Mouse (Mus musculus) large intestine, adult 2 months (tissue): Measurements from ENCODE around the gene Enoph1. TPM values are rescaled to one million over a fixed set of nuclear protein-coding genes. Genes with fewer than 3 reads are reported as not detected.
A peak's percentile ranks its signal among the peaks of the same experiment; 100 is the strongest.

ENCODE experiments used
- DNase-seq: peaks from one replicate; pipeline ENCODE4 v3.0.0-alpha.2; 2012; ENCODE audit warnings: low read depth, low spot score
- WGBS: fragments of 180-500 bp; shearing (Covaris S2); methylation state at CpG from one replicate; pipeline ENCODE4 v1.1.7; 2018; 5-methylcytosine and 5-hydroxymethylcytosine counted together
- polyA plus RNA-seq: library from polyadenylated mRNA; depleted of rRNA; stranded (reverse); fragments of >200 nt; gene quantifications from 2 replicates; pipeline ENCODE4 v1.2.3, GENCODE M21; 2012; rRNA removed

Enoph1 gene
- polyA plus RNA-seq = 36.2 and 36.6 TPM in 2 replicates

DNA sequence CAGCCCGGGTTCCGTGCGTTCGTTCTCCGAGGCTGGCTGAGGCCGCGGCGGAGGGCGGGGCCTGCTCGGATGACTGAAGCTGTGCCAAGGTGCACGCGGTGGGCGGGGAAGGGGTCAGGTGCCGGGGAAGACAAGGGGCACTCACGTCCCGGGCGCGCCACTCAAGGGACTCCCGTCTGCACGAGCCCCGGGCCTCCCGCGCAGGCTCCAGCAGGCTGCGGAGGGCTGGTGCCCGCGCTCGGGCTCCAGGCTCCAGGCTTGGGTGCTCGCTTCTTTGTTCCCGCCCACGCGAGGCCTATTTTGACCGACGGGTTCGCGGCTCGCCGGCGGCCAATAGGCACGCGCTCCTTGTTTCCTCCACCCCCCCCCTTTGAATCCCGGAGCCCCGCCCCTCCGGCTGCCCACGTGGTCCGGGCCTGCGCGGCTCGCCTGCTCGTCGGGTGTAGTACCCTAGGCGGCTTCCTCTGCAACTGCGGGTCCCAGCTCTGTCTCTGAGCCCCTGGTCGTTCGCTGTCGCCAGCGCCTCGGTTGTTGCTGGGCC lies at the start of gene Enoph1, which contains the start of gene Hnrnpdl:
Gene Enoph1 (plus strand): TSS at position 384 of the 541 bp plus-strand sequence.
Gene Hnrnpdl (minus strand): TSS at position 63 of the 541 bp plus-strand sequence.
- 0% methylated on average over 57 of the region's 57 CpGs for WGBS

DNA sequence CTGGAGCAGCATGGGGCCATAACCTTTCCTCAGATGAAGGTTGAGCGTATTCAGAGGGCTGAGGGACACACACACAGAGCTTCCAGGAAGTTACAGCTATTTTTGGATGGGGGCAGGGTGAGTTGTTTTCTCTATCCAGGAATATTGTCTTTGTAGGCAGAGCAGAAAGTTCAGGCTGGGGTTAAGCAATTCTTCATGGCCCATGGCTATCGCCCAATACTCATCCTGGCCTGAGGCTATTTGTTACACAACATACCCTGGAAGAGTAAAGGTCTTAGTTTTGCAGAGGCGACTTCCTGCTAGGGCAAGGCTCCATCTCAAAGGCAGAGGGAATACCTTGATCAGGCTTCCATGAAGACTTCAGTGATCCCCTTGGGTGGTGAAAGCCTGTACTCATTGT lies 45.6 kb upstream of the Enoph1 start:
- 44% methylated on average over 3 of the region's 3 CpGs for WGBS
- DNase-seq = no peak

More for the DNA sequence above, at the start of gene Enoph1, which contains the start of gene Hnrnpdl:
- DNase-seq = peak; percentile 64

DNA sequence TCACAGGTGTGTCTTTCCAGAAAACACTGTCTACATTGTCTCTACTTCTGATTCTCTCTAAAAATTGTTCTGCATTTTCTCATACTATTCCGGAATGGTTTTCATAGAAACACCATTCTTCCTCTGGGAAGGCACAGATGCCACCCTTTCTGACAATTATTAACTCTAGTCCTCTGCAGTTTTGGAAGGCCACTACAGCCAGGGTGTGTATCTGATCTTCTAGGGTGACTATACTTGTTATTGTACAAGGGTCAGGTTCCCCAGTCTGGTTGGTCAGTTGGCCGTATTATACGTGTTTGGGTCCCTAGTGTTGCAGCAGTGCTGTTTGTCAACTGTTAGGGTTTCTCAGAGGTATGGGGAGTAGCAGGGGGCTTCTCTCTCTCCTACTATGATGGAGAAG lies 45.1 kb upstream of the Enoph1 start:
- DNase-seq = no peak
- WGBS = 50% methylated on average over 3 of the region's 3 CpGs

DNA sequence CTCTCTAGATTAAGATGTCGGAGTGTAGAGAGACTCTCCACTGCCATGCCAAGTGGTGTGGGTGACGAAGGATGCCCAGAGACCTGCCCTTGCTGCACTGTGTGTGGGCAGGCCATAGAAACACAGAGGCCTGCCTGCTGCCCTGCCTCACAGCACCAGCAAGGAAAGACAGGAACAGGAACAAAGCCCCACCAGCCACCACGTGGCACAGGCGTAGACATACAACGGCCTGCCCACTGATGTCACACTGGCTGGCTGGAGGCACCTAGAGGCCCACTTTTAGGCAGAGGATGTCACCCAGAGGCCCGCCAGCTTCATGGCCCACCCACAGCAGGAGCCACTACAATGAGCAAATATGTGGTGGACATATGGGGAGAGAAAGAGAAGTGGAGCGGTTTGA lies 39.7 kb upstream of the Enoph1 start:
- DNase-seq = no peak
- WGBS = 78% methylated on average over 7 of the region's 7 CpGs

DNA sequence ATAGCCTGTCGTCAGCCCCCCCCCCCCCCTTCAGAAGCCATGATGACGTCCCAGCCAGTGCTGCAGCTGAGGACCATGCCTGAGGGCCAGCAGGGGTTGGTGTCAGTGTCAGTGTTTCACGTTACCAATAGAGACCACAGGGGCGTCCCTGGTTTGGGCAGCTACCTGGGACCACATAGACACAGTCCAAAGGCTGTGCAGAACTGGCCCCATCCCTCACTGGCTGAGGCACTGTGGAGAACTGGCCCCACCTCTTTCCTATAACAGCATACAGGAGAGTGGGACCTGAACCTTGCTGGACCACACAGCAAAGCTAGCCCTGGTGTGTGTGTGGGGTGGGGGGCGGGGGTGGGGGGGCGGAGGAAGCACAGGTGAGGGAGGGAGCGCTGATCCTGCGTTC lies 39.3 kb upstream of the Enoph1 start:
- DNase-seq = no peak
- 75% methylated on average over 8 of the region's 8 CpGs for whole genome bisulfite sequencing

DNA sequence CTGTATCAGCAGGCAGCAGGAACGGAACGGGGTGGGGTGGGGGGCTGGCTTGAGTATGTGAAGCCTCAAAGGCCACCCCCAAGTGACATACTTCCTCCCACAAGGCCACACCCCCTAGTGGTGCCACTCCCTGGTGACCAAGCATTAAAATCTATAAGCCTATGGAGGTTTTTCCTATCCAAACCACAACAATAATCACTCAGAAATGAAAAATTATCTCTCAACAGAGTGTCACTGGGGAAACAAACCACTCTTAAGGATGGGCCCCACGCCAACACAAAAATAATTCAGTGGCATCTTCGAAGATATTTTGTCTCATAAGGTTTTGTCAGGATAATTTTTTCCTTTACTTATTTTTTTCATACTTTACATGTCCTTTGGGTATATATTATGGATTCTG lies 35.9 kb upstream of the Enoph1 start:
- WGBS = 85% methylated on average over 4 of the region's 4 CpGs

DNA sequence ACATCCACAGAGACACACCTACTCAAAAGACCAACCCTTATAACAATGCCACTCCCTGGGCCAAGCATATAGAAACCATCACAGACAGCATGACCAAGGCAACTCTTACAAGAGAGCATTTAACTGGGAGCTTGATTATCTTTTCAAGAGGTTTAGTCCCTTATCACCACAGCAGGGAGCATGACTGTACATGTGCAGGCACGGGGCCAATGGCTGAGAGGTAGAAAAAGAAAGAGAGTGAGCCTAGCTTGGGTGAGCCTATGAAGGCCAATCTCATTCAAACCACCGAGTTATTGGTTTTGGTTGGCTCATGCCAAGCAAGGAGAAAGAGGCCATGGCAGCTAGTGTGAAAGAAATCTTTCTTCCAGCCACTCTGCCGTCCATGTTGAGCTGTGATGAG lies 34.4 kb upstream of the Enoph1 start:
- 36% methylated on average over 3 of the region's 3 CpGs for WGBS
- DNase-seq = peak; percentile 54

More for the DNA sequence above, 35.9 kb upstream of the Enoph1 start:
- no peak for DNase-seq

DNA sequence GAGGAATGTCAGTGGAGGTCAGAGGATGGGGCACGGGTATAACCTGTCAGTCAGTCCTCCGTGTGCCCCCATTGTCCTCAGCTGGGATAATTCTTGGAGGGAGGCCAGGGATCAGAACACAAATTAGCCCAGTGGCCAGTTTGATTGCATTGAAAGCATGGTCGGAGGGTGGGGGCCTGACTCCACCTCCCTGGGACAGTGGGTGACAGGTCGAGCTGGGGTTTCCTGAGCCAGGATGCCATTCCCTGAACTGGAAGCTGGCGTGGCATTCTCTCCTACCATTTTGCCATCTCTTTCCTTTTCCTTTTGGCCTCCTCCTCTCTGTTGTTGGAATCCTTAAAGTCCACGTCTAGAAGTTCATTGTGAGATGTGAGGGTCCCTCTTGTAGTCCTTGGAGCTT lies 33.9 kb upstream of the Enoph1 start:
- WGBS = 26% methylated on average over 6 of the region's 6 CpGs
- no peak for DNase-seq

DNA sequence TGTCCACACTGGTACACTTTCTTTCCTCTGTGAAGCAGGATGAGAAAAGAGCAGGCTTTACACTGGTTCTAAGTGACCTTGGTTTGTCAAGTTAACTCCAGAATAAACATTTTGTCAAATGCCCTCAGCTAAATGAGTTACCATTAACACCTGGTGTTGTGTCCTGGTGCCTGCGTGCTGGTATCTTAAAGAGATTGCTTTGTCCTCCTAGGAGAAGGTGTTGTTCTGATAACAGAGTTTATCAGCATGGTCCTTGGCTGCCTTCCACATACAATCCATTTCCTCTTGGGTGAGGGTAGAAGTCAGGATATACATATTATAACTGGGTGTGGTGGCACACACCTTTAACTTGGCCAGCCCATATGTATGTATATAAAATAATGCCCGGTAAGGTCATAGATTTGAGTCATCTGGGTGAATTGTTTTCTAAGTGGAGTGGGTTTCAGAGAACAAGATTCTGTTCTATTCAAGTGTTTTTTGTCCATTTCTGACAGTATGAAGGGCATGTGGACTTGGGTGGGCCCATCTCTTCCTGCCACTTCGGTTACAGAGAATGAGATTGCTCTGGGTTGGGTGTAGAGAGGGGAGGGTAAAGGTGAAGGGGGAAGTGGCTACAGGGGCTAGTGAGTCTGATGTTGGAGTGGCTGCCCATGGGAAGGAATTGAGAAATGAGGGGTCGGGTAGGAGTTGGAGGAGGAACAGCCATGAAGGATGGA lies 33.3 kb upstream of the Enoph1 start:
- peak; percentile 97 for DNase-seq
- 33% methylated on average over 4 of the region's 4 CpGs for WGBS

DNA sequence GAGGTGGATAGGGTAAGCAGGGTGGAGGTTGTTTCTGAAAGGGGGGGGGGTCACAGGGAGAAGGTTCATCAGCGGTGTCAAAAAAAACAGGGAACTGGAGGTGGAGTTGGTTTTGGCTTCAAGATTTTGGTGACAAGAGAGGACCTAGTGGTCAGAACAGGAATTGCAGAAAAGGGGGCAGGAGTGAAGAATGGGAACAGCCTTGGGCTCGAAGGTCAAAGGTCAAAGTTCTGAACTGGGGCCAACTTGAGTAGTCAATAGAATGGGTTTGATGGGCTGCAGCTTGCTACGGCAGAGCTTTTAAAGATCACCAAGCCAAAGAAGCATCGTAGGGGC lies 32.8 kb upstream of the Enoph1 start:
- WGBS = 67% methylated on average over 4 of the region's 4 CpGs
- no peak for DNase-seq

DNA sequence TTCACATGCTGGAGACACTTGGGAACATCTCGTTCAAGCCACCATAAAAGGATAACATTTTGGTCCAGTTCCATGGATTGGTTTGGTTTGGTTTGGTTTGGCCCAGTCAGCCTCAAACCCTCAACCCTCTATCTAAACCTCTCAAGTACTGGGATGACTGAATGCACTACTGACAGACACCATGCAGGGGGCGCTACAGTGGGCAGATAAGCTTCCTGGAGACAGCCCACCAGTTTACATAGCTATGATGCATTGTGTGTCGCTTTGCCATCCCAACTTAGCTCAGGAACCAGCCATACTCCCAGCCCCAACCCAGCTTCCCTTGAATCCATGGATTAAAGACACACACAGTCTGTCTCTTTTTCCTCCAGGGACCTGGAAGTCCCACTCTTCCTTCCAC lies 31.3 kb upstream of the Enoph1 start:
- 65% methylated on average over 3 of the region's 3 CpGs for WGBS
- no peak for DNase-seq

DNA sequence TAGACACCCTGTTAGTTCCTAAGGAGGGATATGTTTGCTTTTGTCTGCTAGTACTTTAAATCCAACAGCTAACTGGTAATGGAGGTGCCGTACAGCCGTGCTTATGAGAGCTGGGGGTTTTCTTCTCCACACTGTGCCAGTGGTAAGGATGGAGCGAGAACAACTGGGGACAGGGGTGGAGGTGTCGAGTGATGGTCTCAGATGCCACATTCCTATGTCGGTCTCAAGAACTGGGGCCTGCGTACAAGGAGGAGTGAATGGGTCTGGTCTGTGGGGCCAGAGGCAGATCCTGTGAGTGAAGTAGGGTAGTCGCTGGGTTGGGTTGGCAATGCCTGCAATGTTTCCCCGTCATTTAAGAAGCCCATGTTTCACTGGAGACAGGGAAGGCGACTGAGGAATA lies 27.2 kb upstream of the Enoph1 start:
- no peak for DNase-seq
- 94% methylated on average over 9 of the region's 9 CpGs for WGBS

DNA sequence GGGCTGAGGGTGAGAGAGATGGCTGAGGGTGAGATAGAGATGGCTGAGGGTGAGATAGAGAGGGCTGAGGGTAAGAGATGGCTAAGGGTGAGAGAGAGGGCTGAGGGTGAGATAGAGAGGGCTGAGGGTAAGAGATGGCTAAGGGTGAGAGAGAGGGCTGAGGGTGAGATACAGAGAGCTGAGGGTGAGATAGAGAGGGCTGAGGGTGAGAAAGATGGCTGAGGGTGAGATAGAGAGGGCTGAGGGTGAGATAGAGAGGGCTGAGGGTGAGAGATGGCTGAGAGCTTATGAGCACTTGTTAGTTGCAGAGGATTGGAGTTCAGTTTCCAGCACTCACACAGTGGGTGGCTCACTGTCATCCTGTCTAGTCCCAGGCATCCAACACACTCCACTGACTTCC lies 19.7 kb upstream of the Enoph1 start:
- no peak for DNase-seq

DNA sequence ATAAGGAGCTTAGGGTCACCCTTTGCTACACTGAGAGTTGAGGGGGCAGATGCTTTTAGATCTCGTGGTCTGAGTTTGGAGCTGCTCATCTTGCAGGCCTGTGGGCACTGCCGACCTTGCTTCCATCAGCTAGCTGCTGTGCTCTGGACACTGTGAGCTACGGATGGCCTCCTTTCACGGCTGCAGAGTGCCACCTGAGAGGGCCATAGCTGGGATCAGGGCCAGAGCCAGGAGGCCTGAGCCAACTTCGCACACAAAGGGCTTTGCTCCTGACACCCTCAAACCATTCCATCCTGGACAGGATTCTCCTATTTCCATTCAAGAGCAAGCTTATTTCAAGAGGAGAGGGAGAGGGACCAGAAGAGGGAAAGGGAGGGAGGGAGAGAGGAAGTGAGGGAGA lies 15.4 kb upstream of the Enoph1 start:
- DNase-seq = no peak
- WGBS = 83% methylated on average over 5 of the region's 5 CpGs

DNA sequence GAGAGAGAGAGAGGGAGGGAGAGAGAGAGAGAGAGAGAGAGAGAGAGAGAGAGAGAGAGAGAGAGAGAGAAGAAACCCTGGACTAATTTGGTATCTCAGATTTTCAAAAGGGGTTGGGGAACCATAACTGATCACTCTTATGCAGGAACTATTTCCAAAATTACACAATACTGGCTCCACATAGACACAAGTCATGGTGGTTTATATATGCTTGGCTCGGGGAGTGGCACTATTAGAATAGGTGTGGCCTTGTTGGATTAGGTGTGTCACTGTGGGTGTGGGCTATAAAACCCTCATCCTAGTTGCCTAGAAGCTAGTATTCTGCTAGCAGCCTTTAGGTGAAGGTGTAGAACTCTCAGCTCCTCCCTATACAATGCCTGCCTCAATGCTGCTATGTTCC lies 14.9 kb upstream of the Enoph1 start:
- DNase-seq = no peak
- WGBS = 22% methylated on average over 1 of the region's 1 CpGs

DNA sequence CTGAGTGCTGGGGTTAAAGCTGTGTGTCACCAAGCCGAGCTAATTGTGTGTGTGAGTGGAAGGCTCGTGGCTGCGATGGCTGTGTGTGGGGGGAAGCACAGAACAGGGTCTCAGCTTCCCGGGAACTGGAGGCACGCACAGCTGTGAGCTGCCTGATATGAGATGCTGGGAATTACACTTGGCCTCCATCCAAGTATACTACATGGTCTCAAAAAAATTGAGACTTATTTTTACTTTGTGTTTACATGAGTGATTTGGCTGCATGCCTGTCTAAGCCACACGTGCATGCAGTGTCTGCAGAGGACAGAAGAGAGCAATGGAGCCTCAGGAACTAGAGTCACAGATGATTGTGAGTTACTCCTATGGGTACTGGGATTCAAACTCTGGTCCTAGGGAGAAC lies 9.7 kb upstream of the Enoph1 start:
- 8% methylated on average over 6 of the region's 6 CpGs for whole genome bisulfite sequencing
- DNase-seq = no peak

DNA sequence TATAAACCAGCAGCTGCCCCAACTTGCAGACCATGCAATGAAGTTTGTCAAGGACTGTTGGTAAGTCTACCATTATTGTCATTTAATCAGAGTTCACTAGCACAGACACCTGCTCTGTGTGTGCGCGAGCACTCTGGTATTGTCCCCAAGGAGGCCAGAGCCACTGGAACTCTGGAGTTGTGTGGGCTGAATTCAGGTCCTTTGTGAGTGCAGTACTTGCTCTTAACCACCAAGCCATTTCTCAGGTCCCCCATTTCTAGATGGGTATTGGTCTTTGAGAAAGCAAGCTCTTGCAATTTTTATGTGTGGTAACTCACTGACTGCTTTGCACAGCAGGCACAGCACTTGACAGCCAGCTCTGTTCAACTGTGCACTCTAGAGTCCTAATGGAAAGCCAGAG lies 7.7 kb upstream of the Enoph1 start:
- DNase-seq = no peak
- 93% methylated on average over 2 of the region's 2 CpGs for WGBS

DNA sequence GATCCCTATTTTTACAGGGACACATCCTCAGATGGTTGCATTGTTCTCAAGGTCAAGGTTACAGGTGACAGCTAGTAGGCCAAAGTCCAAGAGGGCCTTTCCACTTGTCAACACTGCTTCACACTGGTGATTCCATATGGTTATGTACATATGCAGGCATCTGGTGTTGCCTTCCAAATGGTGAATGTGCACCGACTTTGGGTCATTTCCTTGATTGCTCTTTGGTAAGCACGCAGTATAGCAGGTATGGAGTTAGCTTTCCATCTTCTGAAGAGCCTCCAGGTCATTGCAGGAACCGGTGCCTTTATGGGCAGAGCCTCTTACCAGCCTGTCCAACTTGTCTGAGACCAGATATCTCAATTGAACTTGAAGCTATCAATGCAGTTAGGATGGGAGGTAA lies 7.1 kb upstream of the Enoph1 start:
- DNase-seq = no peak
- WGBS = 61% methylated on average over 3 of the region's 3 CpGs

DNA sequence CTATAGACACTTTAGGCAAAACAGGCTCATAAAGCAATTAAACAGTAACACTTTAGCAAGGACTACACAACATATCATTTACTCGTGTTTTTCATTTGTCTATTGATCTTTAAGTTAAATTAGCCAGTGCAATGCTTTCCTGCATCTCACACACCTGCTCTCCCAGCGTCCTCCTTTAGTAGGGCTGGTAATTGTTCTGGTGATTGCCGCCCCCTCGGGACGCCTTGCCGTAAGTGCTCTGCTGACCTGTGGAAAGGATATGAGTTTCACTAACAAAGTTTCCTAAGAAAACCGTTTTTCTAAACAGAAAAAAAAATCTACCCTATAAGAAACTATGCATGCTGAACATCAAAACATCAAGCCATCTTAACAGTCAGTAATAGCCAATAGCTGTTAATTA lies 3.8 kb upstream of the Enoph1 start:
- WGBS = 16% methylated on average over 7 of the region's 7 CpGs
- DNase-seq = no peak

DNA sequence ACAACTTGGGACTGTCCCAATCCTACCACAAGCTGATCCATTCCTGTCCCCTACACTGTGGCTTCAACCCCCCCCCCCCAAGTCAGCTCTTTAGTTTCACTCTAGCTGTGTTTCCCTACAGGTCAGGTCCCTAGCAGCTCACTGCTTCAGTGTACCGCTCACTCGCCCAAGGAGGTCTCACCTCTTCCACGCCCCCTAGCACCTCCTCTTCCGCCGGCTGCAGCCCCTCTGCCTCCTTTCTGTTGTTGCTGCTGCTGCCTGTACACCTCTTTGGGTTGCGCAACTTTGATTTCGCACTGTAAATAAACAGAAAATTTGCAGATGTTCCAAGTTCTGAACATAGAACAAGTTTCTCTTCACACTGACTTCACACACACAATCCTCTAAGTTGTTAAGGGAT lies 3.1 kb upstream of the Enoph1 start:
- DNase-seq = no peak
- 6% methylated on average over 7 of the region's 7 CpGs for WGBS

DNA sequence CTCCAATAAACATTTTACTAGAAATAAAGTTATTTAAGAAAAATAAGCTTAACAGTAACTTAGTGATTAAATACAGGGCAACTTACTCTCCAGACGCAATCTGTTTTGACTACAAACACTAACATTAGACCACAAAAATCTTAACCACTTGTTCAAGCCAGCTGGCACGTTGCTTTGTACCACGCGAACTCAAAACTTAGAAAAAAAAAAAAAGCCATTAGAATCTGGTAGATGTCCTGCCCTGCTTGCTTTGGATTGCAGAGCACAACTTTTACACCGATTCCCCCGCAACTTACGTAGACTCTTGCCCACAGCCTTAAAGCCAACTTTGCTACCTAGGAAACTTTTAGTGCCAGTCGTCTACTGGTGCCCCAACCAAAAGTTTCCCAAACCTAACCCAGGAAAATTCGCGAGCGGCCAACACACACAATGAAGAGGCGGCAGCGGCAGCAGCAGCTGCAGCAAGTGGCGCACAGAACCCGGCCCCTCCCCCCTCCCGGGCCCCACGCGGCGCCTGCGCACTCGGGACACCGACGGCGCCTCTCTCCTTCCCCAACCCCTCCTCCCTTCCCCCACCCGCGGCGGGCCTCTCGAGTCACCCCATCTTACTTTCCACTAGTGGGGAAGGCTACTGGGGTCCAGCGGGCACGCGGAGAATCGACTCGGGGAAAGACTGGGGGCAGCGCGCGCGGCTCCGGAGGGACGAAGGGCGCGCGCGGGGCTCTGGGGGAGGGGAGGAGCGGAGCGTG lies 1.6 kb upstream of the Enoph1 start:
- peak; percentile 64 for DNase-seq
- WGBS = under 1% methylated on average over 45 of the region's 45 CpGs
